Mouse (Mus musculus): ENCODE results near the gene Alox12. TPM values are rescaled to one million over a fixed set of nuclear protein-coding genes. Genes with fewer than 3 reads are reported as not detected.

Alox12 gene
- total and polyA plus RNA-seq, 2 experiments from 2014 or later, result 2.3 to 2.5 TPM

DNA sequence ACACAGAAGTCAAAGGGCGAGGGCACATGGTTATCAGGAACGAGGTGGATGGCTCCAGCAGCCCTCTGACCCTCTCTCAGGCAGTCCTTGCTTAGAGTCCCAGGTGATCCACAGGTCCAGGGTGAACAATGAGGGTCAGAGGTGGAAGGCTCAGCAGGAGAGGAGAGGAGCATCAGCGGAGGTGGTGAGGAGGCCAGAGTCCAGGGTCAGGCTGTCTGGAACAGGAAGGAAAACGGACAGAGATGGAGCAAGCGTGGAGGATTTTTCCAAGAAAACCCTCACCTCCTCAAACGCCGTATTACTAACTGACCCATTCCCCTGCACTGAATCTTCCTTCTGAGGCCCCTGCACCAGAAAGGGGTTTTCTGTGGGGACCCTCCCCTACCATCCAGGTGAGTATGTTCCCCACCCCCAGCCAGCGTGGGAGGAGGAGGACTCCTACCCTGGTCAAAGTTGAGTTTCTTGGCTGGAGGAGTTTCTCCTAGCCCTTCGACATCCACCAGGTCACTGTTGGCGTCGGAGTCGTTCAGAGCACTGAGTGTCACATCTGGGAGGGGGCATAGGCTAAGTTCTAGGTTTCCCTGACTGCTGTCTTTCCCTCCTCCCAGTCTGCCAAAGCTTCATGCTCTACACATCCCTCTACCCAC lies 19.8 kb downstream of the Alox12 start:
- Histone ChIP-seq H3K4me1 (ENCODE audit: control insufficient read depth, insufficient read depth) (peaks cover 30% of the 10 kb centered on the region), H3K9me3 (replicated peaks; ENCODE audit: control insufficient read depth, low read length) (no peaks in the 10 kb centered on the region), H3K27me3 (ENCODE audit: control insufficient read depth, insufficient read depth, low read length) (no peaks in the 10 kb centered on the region), H3K36me3 (replicated peaks; ENCODE audit: control insufficient read depth, insufficient read depth, low read length) (peaks cover 7% of the 10 kb centered on the region; the same call in 1 of the 2 replicates), H3K4me3 (ENCODE audit: low read depth, low read length) (no peak overlapping the region), H3K4me2 (ENCODE audit: low read depth, low read length) (no peak overlapping the region), H3K27ac (ENCODE audit: low read depth) (no peak overlapping the region), H3K9ac (replicated peaks; ENCODE audit: low read depth, low read length) (no peak overlapping the region)
- no peak for TF ChIP-seq CTCF (IDR thresholded peaks at IDR 0.05; ENCODE audit: low read depth)
- TF ChIP-seq EP300 (IDR thresholded peaks at IDR 0.05; ENCODE audit: low read depth), result no peak
- ATAC-seq (ENCODE audit: insufficient read depth, low read depth) (no peak), DNase-seq (ENCODE audit: low spot score) (no peak)
- WGBS, result 84% methylated on average over 12 of the region's 12 CpGs

DNA sequence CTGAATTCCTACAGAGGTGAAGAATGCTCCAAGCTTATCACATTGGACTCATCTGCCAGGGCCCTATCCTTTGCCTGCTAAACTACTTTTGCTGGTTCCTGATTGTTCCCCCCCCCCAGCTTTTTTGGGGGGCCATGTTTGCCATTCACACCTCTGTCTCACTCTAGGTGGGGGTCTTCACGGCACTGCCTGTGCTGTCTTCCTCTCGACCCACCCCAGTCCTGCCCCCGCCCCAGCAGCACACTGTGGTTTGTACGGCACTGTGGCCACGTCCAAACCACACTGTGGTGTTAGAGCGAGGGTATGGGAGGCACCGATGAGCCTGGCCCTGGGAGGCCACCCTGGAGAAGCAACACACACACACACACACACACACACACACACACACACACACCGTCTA lies 20.7 kb downstream of the Alox12 start:
- Histone ChIP-seq H3K4me3 (ENCODE audit: low read depth, low read length) (no peak overlapping the region), H3K4me2 (ENCODE audit: low read depth, low read length) (no peak overlapping the region), H3K27me3 (ENCODE audit: control insufficient read depth, insufficient read depth, low read length) (peaks cover 8% of the 10 kb centered on the region), H3K36me3 (replicated peaks; ENCODE audit: control insufficient read depth, insufficient read depth, low read length) (peaks cover 7% of the 10 kb centered on the region; the same call in 1 of the 2 replicates), H3K4me1 (ENCODE audit: control insufficient read depth, insufficient read depth) (peaks cover 28% of the 10 kb centered on the region), H3K9ac (replicated peaks; ENCODE audit: low read depth, low read length) (no peak overlapping the region), H3K9me3 (replicated peaks; ENCODE audit: control insufficient read depth, low read length) (no peaks in the 10 kb centered on the region), H3K27ac (ENCODE audit: low read depth) (peak overlapping the region; percentile 27)
- WGBS, result 79% methylated on average over 8 of the region's 8 CpGs
- no peak for DNase-seq (ENCODE audit: low spot score)
- no peak for TF ChIP-seq CTCF (IDR thresholded peaks at IDR 0.05; ENCODE audit: low read depth)
- TF ChIP-seq EP300 (IDR thresholded peaks at IDR 0.05; ENCODE audit: low read depth), result no peak
- no peak for ATAC-seq (ENCODE audit: insufficient read depth, low read depth)

DNA sequence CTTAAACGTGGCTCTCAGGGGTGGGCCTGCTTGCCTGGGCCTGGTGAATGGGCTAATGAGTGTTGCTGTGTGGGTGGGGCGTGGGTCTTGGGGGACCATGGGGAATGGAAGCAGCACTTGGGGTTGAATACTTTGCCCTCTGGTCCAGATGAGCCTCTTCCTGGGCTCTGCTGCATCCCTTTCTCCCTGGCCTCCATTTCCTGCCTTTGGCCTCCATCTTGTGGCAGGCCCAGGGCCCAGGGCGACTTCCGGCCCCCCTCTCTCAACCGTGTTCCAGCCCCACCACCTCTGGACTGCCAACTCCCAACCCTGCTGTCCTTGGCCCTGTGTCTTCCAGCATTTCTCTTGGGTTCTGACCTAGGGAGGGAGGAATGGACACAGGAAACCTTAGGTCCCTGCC lies 21.1 kb downstream of the Alox12 start:
- Histone ChIP-seq H3K27me3 (ENCODE audit: control insufficient read depth, insufficient read depth, low read length) (peaks cover 12% of the 10 kb centered on the region), H3K9me3 (replicated peaks; ENCODE audit: control insufficient read depth, low read length) (no peaks in the 10 kb centered on the region), H3K4me3 (ENCODE audit: low read depth, low read length) (no peak overlapping the region), H3K9ac (replicated peaks; ENCODE audit: low read depth, low read length) (no peak overlapping the region), H3K36me3 (replicated peaks; ENCODE audit: control insufficient read depth, insufficient read depth, low read length) (peaks cover 7% of the 10 kb centered on the region; the same call in 1 of the 2 replicates), H3K27ac (ENCODE audit: low read depth) (peak overlapping the region; percentile 27; the same call in 1 of the 2 replicates), H3K4me1 (ENCODE audit: control insufficient read depth, insufficient read depth) (peaks cover 27% of the 10 kb centered on the region), H3K4me2 (ENCODE audit: low read depth, low read length) (no peak overlapping the region)
- ATAC-seq (ENCODE audit: insufficient read depth, low read depth) (no peak), DNase-seq (ENCODE audit: low spot score) (no peak)
- TF ChIP-seq EP300 (IDR thresholded peaks at IDR 0.05; ENCODE audit: low read depth) (no peak), CTCF (IDR thresholded peaks at IDR 0.05; ENCODE audit: low read depth) (no peak)
- 53% methylated on average over 5 of the region's 5 CpGs for WGBS

DNA sequence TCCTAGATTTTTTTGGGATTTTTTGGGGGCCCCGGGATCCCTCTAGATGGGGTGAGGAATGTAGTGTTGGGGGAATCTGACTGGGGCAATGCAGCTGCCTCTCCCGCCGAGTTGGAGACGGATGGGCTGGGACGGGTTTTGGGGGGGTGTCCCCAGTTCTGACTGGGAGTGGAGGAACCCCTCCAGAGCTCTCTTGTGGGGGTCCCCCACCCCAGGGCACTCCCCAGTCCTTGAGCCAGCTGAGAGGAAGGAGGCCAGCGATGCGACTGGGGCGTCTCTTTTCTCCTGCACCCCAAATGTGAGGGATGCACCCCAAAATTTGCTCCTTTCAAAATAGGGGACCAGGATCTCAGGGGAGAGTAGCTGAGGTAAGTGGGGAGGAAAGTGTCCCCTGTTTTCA lies 22.1 kb downstream of the Alox12 start:
- Histone ChIP-seq H3K9me3 (replicated peaks; ENCODE audit: control insufficient read depth, low read length) (no peaks in the 10 kb centered on the region), H3K27ac (ENCODE audit: low read depth) (no peak overlapping the region), H3K27me3 (ENCODE audit: control insufficient read depth, insufficient read depth, low read length) (peaks cover 21% of the 10 kb centered on the region), H3K4me2 (ENCODE audit: low read depth, low read length) (peak overlapping the region; percentile 80), H3K36me3 (replicated peaks; ENCODE audit: control insufficient read depth, insufficient read depth, low read length) (peaks cover 7% of the 10 kb centered on the region; the same call in 1 of the 2 replicates), H3K4me1 (ENCODE audit: control insufficient read depth, insufficient read depth) (peaks cover 18% of the 10 kb centered on the region), H3K9ac (replicated peaks; ENCODE audit: low read depth, low read length) (peak overlapping the region; percentile 62), H3K4me3 (ENCODE audit: low read depth, low read length) (peak overlapping the region; percentile 54)
- DNase-seq (ENCODE audit: low spot score), result no peak
- WGBS, result 39% methylated on average over 8 of the region's 8 CpGs
- ATAC-seq (ENCODE audit: insufficient read depth, low read depth), result no peak
- TF ChIP-seq CTCF (IDR thresholded peaks at IDR 0.05; ENCODE audit: low read depth), result no peak
- no peak for TF ChIP-seq EP300 (IDR thresholded peaks at IDR 0.05; ENCODE audit: low read depth)

DNA sequence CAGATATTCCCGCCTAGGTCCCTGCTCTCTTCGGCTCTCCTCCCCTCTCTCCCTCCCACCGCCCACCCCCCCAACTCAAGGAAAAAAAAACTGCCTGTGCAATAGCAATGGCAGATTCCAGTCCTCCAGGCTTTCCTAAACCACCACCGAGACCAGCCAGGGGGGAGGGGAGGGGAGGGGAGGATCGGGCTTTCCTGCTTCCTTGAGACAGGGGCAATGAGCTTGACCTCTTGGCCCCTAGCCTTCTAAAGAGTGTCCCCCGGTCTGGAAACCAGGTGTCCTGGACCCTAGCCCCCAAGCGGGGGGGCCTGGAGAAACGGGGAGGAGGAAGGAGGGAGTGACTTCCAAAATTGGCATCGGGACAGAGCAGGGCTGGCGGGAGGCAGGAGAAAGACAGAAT lies 22.6 kb downstream of the Alox12 start:
- Histone ChIP-seq H3K36me3 (replicated peaks; ENCODE audit: control insufficient read depth, insufficient read depth, low read length) (peaks cover 7% of the 10 kb centered on the region; the same call in 1 of the 2 replicates), H3K4me1 (ENCODE audit: control insufficient read depth, insufficient read depth) (peaks cover 18% of the 10 kb centered on the region), H3K27me3 (ENCODE audit: control insufficient read depth, insufficient read depth, low read length) (peaks cover 25% of the 10 kb centered on the region), H3K27ac (ENCODE audit: low read depth) (peak overlapping the region; percentile 54), H3K4me2 (ENCODE audit: low read depth, low read length) (peak overlapping the region; percentile 80), H3K9me3 (replicated peaks; ENCODE audit: control insufficient read depth, low read length) (no peaks in the 10 kb centered on the region), H3K9ac (replicated peaks; ENCODE audit: low read depth, low read length) (peak overlapping the region; percentile 62), H3K4me3 (ENCODE audit: low read depth, low read length) (peak overlapping the region; percentile 54)
- TF ChIP-seq EP300 (IDR thresholded peaks at IDR 0.05; ENCODE audit: low read depth), result peak; percentile 25; the same call in 1 of the 2 replicates
- TF ChIP-seq CTCF (IDR thresholded peaks at IDR 0.05; ENCODE audit: low read depth), result no peak
- DNase-seq (ENCODE audit: low spot score) (peak; percentile 46), ATAC-seq (ENCODE audit: insufficient read depth, low read depth) (no peak)
- 2% methylated on average over 7 of the region's 10 CpGs for WGBS

Measured in heart, postnatal 0 days (tissue).